Mouse (Mus musculus) lung, embryonic 14.5 days (tissue): Measurements from ENCODE around the gene Nup50. TPM values are rescaled to one million over a fixed set of nuclear protein-coding genes. Genes with fewer than 3 reads are reported as not detected.
A peak's percentile ranks its signal among the peaks of the same experiment; 100 is the strongest.
"Not testable (repeated sequence)": the region's sequence is repeated elsewhere in the genome, so short reads cannot be mapped to it uniquely, and the experiment has no call there.

ENCODE experiments used
- ATAC-seq: fragments of 200-750 bp; cut with Nextera tagmentation; 2 replicates; pipeline ENCODE4 v1.8.0; 2017; ENCODE audit warnings: mild to moderate bottlenecking, moderate TSS enrichment, moderate library complexity; ENCODE audit not compliant: insufficient read depth
- DNase-seq: peaks from one replicate; pipeline ENCODE4 v3.0.0-alpha.2; 2015
- H3K27ac ChIP-seq: fragments of 300-500 bp; sonication (generic); 2 replicates; pipeline ENCODE4 v1.5.1; 2014; ENCODE audit warnings: low read depth, mild to moderate bottlenecking, moderate library complexity
- H3K27me3 ChIP-seq: fragments of 300-500 bp; sonication (generic); 2 replicates; pipeline ENCODE4 v1.6.1; 2014; ENCODE audit warnings: low read length, control low read depth; ENCODE audit not compliant: insufficient read depth
- H3K36me3 ChIP-seq: fragments of 300-500 bp; sonication (generic); 2 replicates; pipeline ENCODE4 v1.6.1; 2014; ENCODE audit warnings: control low read depth; ENCODE audit not compliant: insufficient read depth
- H3K4me1 ChIP-seq: fragments of 300-500 bp; sonication (generic); 2 replicates; pipeline ENCODE4 v1.6.1; 2014; ENCODE audit warnings: antibody characterized with exemption, control low read depth; ENCODE audit not compliant: insufficient read depth
- H3K4me2 ChIP-seq: fragments of 300-500 bp; sonication (generic); 2 replicates; pipeline ENCODE4 v1.6.1; 2014; ENCODE audit warnings: mild to moderate bottlenecking
- H3K4me3 ChIP-seq: fragments of 300-500 bp; sonication (generic); 2 replicates; pipeline ENCODE4 v1.5.1; 2014; ENCODE audit warnings: low read depth, low read length
- H3K9ac ChIP-seq: fragments of 300-500 bp; sonication (generic); 2 replicates; pipeline ENCODE4 v1.6.1; 2014
- H3K9me3 ChIP-seq: fragments of 300-500 bp; sonication (generic); 2 replicates; pipeline ENCODE4 v1.6.1; 2016; ENCODE audit warnings: low read depth, low read length, control low read depth
- CTCF ChIP-seq: IDR thresholded peaks from 2 replicates; pipeline ENCODE4 v1.5.1; 2016; ENCODE audit warnings: antibody characterized with exemption, low read depth
- WGBS: fragments of 180-500 bp; shearing (Covaris S2); extraction: QIAGEN DNeasy Blood & Tissue Kit; methylation state at CpG from one replicate; pipeline ENCODE4 v1.1.7; 2014; 5-methylcytosine and 5-hydroxymethylcytosine counted together
- polyA plus RNA-seq: library from polyadenylated mRNA; unstranded; fragments of >200 nt; fragmentation: Nextera tagmentation; extraction: Ambion mirVana; gene quantifications from 2 replicates; pipeline ENCODE4 v1.2.1, GENCODE M21; 2014

The Nup50 gene
- polyA plus RNA-seq, result 44.5 and 48.2 TPM in 2 replicates

DNA sequence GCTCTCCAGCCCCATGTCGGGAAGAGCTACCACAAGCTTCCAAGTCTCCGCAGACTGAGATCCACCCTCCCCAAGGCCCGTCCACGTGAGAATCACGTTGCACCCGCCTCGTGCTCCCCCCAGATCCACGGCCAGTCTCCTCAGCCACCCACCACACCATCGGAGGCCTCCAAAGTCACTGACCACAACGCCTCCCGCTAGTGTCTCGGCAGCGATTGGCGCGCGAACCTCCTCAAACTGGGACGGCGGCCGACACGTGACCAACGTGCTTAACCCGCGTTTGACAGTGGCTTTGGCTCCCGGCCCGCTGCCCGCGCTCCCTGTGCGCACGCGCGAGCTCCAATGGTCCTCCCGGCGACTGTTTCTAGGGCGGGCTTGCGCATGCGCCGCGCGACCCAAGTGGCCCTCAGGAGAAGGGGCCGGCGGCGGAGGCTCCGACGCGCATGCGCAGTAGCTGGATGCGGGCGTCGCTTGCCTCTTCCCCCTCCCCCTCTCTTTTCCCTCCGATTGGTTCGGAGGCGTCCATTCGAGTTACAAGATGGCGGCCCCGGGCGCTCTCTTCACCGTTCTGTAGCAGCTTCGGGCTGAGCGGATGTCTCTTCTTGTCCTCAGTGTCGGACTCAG, at the start of gene Nup50:
Gene Nup50 (plus strand): TSS at position 528 of the 624 bp plus-strand sequence.
- ATAC-seq, result peak; percentile 92
- Histone ChIP-seq H3K9me3 (no peaks in the 10 kb centered on the region), H3K4me1 (peaks cover 9% of the 10 kb centered on the region; the same call in 1 of the 2 replicates), H3K27ac (peak within 1 kb of the TSS; percentile 97), H3K36me3 (peaks cover 14% of the 10 kb centered on the region), H3K27me3 (no peaks in the 10 kb centered on the region), H3K4me3 (peak within 1 kb of the TSS; percentile 98), H3K4me2 (peak within 1 kb of the TSS; percentile 83), H3K9ac (peak within 1 kb of the TSS; percentile 95)
- DNase-seq, result peak; percentile 100
- WGBS, result under 1% methylated on average over 60 of the region's 60 CpGs
- TF ChIP-seq CTCF, result peak; percentile 3; the same call in 1 of the 2 replicates

DNA sequence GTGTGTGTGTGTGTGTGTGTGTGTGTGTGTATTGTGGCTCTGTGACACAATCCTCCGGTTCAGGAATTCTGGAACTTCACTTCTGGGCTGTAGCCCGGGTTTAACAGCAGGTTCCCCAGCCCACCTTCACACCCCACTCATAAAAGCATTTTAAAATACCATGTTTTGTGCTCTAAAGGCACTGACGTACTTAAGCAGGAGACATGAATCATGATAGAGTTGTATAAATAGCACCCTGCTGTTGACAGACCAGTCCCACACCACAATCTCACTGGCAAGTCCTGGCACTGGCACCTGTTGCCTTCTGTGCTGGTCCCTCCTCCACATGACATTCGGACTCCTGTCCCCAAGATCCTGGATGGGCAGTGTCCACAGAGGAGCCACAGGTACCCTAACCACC, 49.3 kb upstream of the Nup50 start:
- DNase-seq, result no peak
- no peak for TF ChIP-seq CTCF
- WGBS, result 72% methylated on average over 4 of the region's 4 CpGs
- no peak overlapping the region for H3K9ac ChIP-seq
- no peaks in the 10 kb centered on the region for H3K9me3 ChIP-seq
- no peaks in the 10 kb centered on the region for H3K27me3 ChIP-seq
- no peak overlapping the region for H3K4me3 ChIP-seq
- H3K27ac ChIP-seq, result no peak overlapping the region
- H3K4me1 ChIP-seq, result no peaks in the 10 kb centered on the region
- H3K4me2 ChIP-seq, result no peak overlapping the region
- no peak for ATAC-seq
- no peaks in the 10 kb centered on the region for H3K36me3 ChIP-seq

DNA sequence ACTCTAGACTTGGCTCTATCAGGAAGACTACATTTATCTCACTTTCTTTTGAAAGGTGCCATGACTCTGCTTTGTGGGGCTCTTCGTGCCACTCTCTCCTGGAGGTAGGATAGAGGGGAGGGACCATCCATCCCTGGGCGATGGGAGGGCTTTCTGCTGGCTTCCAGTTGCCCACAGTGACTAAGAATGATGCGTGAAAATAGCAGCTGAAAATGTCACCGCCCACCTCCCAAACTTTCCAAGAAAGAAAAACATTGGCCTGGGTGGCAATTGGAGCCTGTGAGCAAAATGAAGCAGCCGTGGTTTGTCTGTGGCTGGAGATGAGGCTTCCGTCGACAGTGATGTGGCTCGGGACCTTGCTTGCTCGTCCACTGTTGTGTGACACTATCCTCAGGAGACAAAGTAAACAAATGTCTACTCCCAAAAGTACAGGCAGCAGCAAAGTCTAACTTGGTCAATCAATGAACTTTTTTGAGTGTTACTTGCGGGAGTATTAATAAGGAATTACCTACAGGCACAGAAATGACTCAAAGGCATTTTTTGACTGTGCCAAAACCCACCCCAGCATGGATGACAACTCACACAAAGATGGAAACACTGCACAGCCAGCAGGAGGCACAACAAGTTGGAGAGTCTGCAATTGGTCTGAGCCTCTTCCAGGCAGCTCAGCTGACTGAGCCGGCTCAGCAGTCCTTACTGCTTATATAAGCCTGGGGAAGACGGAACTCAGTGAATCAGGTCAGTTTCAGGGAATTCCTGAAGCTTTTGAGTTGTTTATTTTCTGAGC, 46.0 kb upstream of the Nup50 start:
- no peak for DNase-seq
- no peak for ATAC-seq
- Histone ChIP-seq H3K4me1 (no peaks in the 10 kb centered on the region), H3K4me2 (no peak overlapping the region), H3K27ac (no peak overlapping the region), H3K9me3 (no peaks in the 10 kb centered on the region), H3K36me3 (no peaks in the 10 kb centered on the region), H3K4me3 (no peak overlapping the region), H3K27me3 (no peaks in the 10 kb centered on the region), H3K9ac (no peak overlapping the region)
- WGBS, result 70% methylated on average over 12 of the region's 12 CpGs
- TF ChIP-seq CTCF, result no peak

DNA sequence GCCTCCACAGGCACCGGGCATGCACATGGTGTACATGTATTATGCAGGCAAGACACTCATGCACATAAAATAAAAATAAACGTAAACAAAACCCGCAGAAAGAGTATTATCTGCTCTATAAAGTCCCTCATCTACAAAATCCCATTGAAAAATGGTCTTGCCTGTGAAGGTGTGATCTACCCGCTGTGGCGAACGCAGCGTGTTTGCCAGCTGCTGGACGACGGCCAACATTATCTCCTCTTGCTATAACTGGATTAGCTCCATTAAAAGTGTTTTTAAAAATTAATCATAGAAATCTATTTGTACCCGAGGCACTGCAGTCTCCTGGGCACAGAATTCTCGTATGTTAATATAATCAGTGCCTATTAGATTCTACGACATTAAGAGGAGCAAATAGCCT, 35.1 kb upstream of the Nup50 start:
- no peak overlapping the region for H3K9ac ChIP-seq
- H3K4me3 ChIP-seq, result no peak overlapping the region
- no peaks in the 10 kb centered on the region for H3K9me3 ChIP-seq
- no peaks in the 10 kb centered on the region for H3K4me1 ChIP-seq
- H3K4me2 ChIP-seq, result no peak overlapping the region
- 58% methylated on average over 12 of the region's 12 CpGs for WGBS
- H3K36me3 ChIP-seq, result no peaks in the 10 kb centered on the region
- H3K27ac ChIP-seq, result no peak overlapping the region
- TF ChIP-seq CTCF, result no peak
- DNase-seq, result no peak
- ATAC-seq, result no peak
- no peaks in the 10 kb centered on the region for H3K27me3 ChIP-seq

DNA sequence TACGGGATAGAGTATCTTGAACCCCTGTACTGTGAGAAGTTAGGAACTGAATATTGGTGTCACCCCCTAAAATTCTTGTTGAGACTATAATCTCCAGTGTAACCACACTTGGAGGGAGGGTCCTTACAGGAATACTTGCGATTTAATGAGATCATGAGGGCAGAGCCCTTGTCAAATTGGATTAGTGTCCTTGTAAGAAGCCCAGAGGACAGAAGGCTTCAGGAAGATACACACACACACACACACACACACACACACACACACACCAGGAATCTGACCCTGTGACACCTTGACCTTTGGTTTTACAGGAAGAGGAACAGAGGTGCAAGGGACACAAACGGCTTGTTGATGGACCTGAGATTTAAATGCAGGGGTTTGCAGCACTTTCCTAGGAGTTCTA, 32.0 kb upstream of the Nup50 start:
- WGBS, result 47% methylated on average over 3 of the region's 3 CpGs
- Histone ChIP-seq H3K27me3 (no peaks in the 10 kb centered on the region), H3K4me1 (no peaks in the 10 kb centered on the region), H3K4me2 (no peak overlapping the region), H3K4me3 (no peak overlapping the region), H3K36me3 (no peaks in the 10 kb centered on the region), H3K27ac (no peak overlapping the region), H3K9me3 (no peaks in the 10 kb centered on the region), H3K9ac (no peak overlapping the region)
- TF ChIP-seq CTCF, result no peak
- DNase-seq (no peak), ATAC-seq (no peak)

DNA sequence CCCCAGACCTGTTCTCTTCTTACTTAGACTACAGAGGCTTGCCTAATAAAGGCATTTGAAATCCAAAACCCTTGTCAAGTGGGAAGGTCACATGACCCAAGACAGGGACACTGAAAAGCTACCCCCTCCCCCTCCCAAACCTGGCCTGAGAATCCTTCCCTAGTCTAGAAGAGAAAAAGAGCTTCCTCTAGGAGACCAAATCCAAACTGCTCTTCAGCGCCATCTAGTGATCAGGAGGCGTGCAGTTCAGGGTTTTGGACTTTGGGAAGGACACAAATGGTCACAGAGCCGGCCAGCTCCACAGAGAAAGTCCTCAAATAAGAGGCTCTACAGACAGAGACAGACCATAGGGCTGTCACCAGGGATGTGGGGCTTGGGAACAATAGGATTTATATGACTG, 31.6 kb upstream of the Nup50 start:
- DNase-seq (peak; percentile 91), ATAC-seq (no peak; the same call in 1 of the 2 replicates)
- no peak overlapping the region for H3K27ac ChIP-seq
- no peak overlapping the region for H3K4me2 ChIP-seq
- no peaks in the 10 kb centered on the region for H3K27me3 ChIP-seq
- no peaks in the 10 kb centered on the region for H3K4me1 ChIP-seq
- peak; percentile 88 for TF ChIP-seq CTCF
- H3K9me3 ChIP-seq, result no peaks in the 10 kb centered on the region
- no peaks in the 10 kb centered on the region for H3K36me3 ChIP-seq
- WGBS, result 3% methylated on average over 3 of the region's 3 CpGs
- H3K9ac ChIP-seq, result no peak overlapping the region
- H3K4me3 ChIP-seq, result no peak overlapping the region

DNA sequence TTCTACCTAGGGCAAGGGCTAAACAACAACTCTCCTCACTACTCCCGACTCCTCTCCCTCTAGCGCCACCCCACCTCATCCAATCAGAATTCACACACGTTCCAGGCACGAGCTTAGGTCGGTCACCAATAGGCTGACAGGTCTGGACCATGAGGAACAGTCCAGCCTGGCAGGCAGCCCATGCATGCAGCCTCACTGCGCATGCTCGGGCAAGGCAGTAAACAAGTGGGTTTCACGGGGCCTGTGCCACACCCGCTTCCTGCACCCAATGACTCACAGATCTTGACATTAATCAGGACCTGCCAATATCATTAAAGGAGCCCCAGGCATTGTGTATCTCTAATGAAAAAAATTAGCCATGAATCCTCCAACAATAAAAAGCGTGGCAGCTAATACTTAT, 27.0 kb upstream of the Nup50 start:
- not testable (repeated sequence) for H3K36me3 ChIP-seq, H3K4me3 ChIP-seq, H3K9ac ChIP-seq, H3K9me3 ChIP-seq, DNase-seq, H3K27ac ChIP-seq, H3K27me3 ChIP-seq, H3K4me2 ChIP-seq, ATAC-seq, H3K4me1 ChIP-seq
- WGBS, result 66% methylated on average over 10 of the region's 10 CpGs
